8 mouse cellular contexts compared by ENCODE assay signal in genomic region chr4:46374455-46374854, GRCm38 (mm10). TPM values are rescaled to one million over a fixed set of nuclear protein-coding genes. Genes with fewer than 3 reads are reported as not detected.
DNase-seq lines count a peak whose midpoint lies in the region; ATAC-seq and TF ChIP-seq lines count a peak whose summit lies in the region.

No protein-coding gene starts in this region.

- DNase-seq in heart, adult 8-10 months (ENCODE audit: low spot score) = no peak
- DNase-seq in embryonic facial prominence, embryonic 10.5 days (ENCODE audit: low spot score) = no peak
- DNase-seq in hindbrain, embryonic 14.5 days (ENCODE audit: low spot score) = no peak
- peak; percentile 21 to 68 for DNase-seq in spleen, postnatal 10 days (ENCODE audit: low spot score in 2 of 2)
- no peak for DNase-seq in right cerebral cortex, postnatal 14 days

- H3K9ac ChIP-seq in heart, embryonic 12.5 days = 0 out of 2 replicates have a peak overlapping the region, but pooled peaks have one; percentile 48
- peak overlapping the region; percentile 29 for H3K9ac ChIP-seq in ES-Bruce4 (ENCODE audit: low read depth, poor library complexity, severe bottlenecking)
- H3K9ac ChIP-seq in hindbrain, embryonic 14.5 days = no peak overlapping the region
- H3K9ac ChIP-seq in liver, embryonic 16.5 days (ENCODE audit: low read depth, low read length) = peak overlapping the region; percentile 13; the same call in 1 of the 2 replicates

- H3K27ac ChIP-seq in heart, embryonic 12.5 days (ENCODE audit: poor library complexity, severe bottlenecking) = no peak overlapping the region
- peak overlapping the region; percentile 19 for H3K27ac ChIP-seq in ES-Bruce4 (ENCODE audit: insufficient read depth, low read length)
- H3K27ac ChIP-seq in embryonic facial prominence, embryonic 10.5 days (replicated peaks) = no peak overlapping the region; the same call in 1 of the 2 replicates
- no peak overlapping the region for H3K27ac ChIP-seq in hindbrain, embryonic 14.5 days
- no peak overlapping the region for H3K27ac ChIP-seq in liver, embryonic 16.5 days (ENCODE audit: low read length)

- peak overlapping the region; percentile 79 for H3K4me2 ChIP-seq in heart, embryonic 12.5 days
- peak overlapping the region; percentile 50 for H3K4me2 ChIP-seq in hindbrain, embryonic 14.5 days (replicated peaks)
- peak overlapping the region; percentile 64 for H3K4me2 ChIP-seq in liver, embryonic 16.5 days (ENCODE audit: low read depth, low read length)

- peaks cover 21% of the 10 kb centered on the region for H3K4me1 ChIP-seq in heart, embryonic 12.5 days (replicated peaks)
- H3K4me1 ChIP-seq in ES-Bruce4 (ENCODE audit: control insufficient read depth, insufficient read depth, low read length) = peaks cover 2% of the 10 kb centered on the region
- H3K4me1 ChIP-seq in embryonic facial prominence, embryonic 10.5 days = peaks cover 17% of the 10 kb centered on the region
- no peaks in the 10 kb centered on the region for H3K4me1 ChIP-seq in hindbrain, embryonic 14.5 days (replicated peaks; ENCODE audit: control insufficient read depth, insufficient read depth, low read length)
- H3K4me1 ChIP-seq in liver, embryonic 16.5 days (ENCODE audit: control insufficient read depth, low read depth, low read length) = peaks cover 9% of the 10 kb centered on the region

- H3K36me3 ChIP-seq in heart, embryonic 12.5 days = peaks cover 36% of the 10 kb centered on the region
- H3K36me3 ChIP-seq in ES-Bruce4 (ENCODE audit: control insufficient read depth, insufficient read depth, low read length, poor library complexity, severe bottlenecking) = 0 out of 2 replicates have a peak, but pooled peaks cover 3% of the 10 kb centered on the region
- H3K36me3 ChIP-seq in embryonic facial prominence, embryonic 10.5 days (replicated peaks) = peaks cover 39% of the 10 kb centered on the region
- peaks cover 27% of the 10 kb centered on the region for H3K36me3 ChIP-seq in hindbrain, embryonic 14.5 days (replicated peaks; ENCODE audit: control insufficient read depth, insufficient read depth)
- peaks cover 32% of the 10 kb centered on the region for H3K36me3 ChIP-seq in liver, embryonic 16.5 days (ENCODE audit: control insufficient read depth, insufficient read depth)

- no peak for ATAC-seq in heart, embryonic 12.5 days (ENCODE audit: insufficient number of reproducible peaks, low FRiP score)
- 0 out of 2 replicates have a peak, but pooled peaks have one; percentile 17 for ATAC-seq in hindbrain, embryonic 14.5 days (ENCODE audit: low FRiP score)
- ATAC-seq in liver, embryonic 16.5 days (ENCODE audit: low read depth) = no peak

- TF ChIP-seq CTCF in ES-Bruce4 (IDR thresholded peaks at IDR 0.05; ENCODE audit: low read depth, low read length) = peak; percentile 69

- no peaks in the 10 kb centered on the region for H3K9me3 ChIP-seq in heart, embryonic 12.5 days (replicated peaks)
- H3K9me3 ChIP-seq in ES-Bruce4 (replicated peaks; ENCODE audit: control insufficient read depth, insufficient read depth, low read length, poor library complexity, severe bottlenecking) = no peaks in the 10 kb centered on the region
- H3K9me3 ChIP-seq in embryonic facial prominence, embryonic 10.5 days = no peaks in the 10 kb centered on the region
- H3K9me3 ChIP-seq in hindbrain, embryonic 14.5 days (ENCODE audit: control insufficient read depth, low read length) = no peaks in the 10 kb centered on the region
- H3K9me3 ChIP-seq in liver, embryonic 16.5 days (replicated peaks; ENCODE audit: control insufficient read depth, low read length) = no peaks in the 10 kb centered on the region

- peaks cover under 1% of the 10 kb centered on the region; the same call in 1 of the 2 replicates for H3K27me3 ChIP-seq in heart, embryonic 12.5 days (replicated peaks)
- H3K27me3 ChIP-seq in ES-Bruce4 (ENCODE audit: control insufficient read depth, insufficient read depth, low read length, poor library complexity, severe bottlenecking) = no peaks in the 10 kb centered on the region
- peaks cover 23% of the 10 kb centered on the region for H3K27me3 ChIP-seq in embryonic facial prominence, embryonic 10.5 days (replicated peaks; ENCODE audit: low read depth, poor library complexity, severe bottlenecking)
- H3K27me3 ChIP-seq in hindbrain, embryonic 14.5 days (ENCODE audit: control insufficient read depth, insufficient read depth, low read length) = peaks cover 6% of the 10 kb centered on the region; the same call in 1 of the 2 replicates
- peaks cover 19% of the 10 kb centered on the region for H3K27me3 ChIP-seq in liver, embryonic 16.5 days (ENCODE audit: control insufficient read depth, insufficient read depth, low read depth, low read length)

- 52% methylated on average over 6 of the region's 6 CpGs for WGBS in heart, embryonic 12.5 days
- 56% methylated on average over 6 of the region's 6 CpGs for WGBS in embryonic facial prominence, embryonic 10.5 days
- WGBS in hindbrain, embryonic 14.5 days = 60% methylated on average over 6 of the region's 6 CpGs
- WGBS in liver, embryonic 16.5 days (ENCODE audit: insufficient replicate concordance) = 52% methylated on average over 6 of the region's 6 CpGs

- peak overlapping the region; percentile 46 for H3K4me3 ChIP-seq in heart, embryonic 12.5 days
- H3K4me3 ChIP-seq in ES-Bruce4 (ENCODE audit: low read depth, low read length) = peak overlapping the region; percentile 70
- H3K4me3 ChIP-seq in embryonic facial prominence, embryonic 10.5 days = peak overlapping the region; percentile 54
- peak overlapping the region; percentile 19; the same call in 1 of the 2 replicates for H3K4me3 ChIP-seq in hindbrain, embryonic 14.5 days (replicated peaks; ENCODE audit: low read length)
- H3K4me3 ChIP-seq in liver, embryonic 16.5 days (ENCODE audit: low read depth, low read length) = peak overlapping the region; percentile 42

- no peak for TF ChIP-seq EP300 in ES-Bruce4 (IDR thresholded peaks at IDR 0.05; ENCODE audit: insufficient read depth, low read depth, low read length)

- no peak for TF ChIP-seq POLR2A in ES-Bruce4 (IDR thresholded peaks at IDR 0.05; ENCODE audit: insufficient read depth, low read length)

RNA-seq across cellular contexts. Expression of gene Trmo, which starts 14.8 kb away (rescaled TPM):
- 8.3 and 8.7 TPM in 2 replicates for polyA plus RNA-seq in heart, embryonic 12.5 days (2016; fragmentation: Nextera tagmentation; extraction: Ambion mirVana)
- total RNA-seq in heart, adult 8-10 months (2022) = 1 to 10 TPM; 2.1 to 3.7 (median 3.2) TPM
- polyA plus RNA-seq in ES-Bruce4 (2011; ENCODE audit: insufficient read depth, insufficient read length, low read depth, missing spikeins) = 10.1 and 11.5 TPM in 2 replicates
- 12.3 and 12.7 TPM in 2 replicates for polyA plus RNA-seq in embryonic facial prominence, embryonic 10.5 days (2016; fragmentation: Nextera tagmentation; extraction: Ambion mirVana)
- 8.6 and 9.7 TPM in 2 replicates for polyA plus RNA-seq in hindbrain, embryonic 14.5 days (2014; fragmentation: Nextera tagmentation; extraction: Ambion mirVana)
- 6.3 and 7.1 TPM in 2 replicates for polyA plus RNA-seq in liver, embryonic 16.5 days (2015; fragmentation: Nextera tagmentation; extraction: Ambion mirVana)

RNA-seq across cellular contexts. Expression of gene Foxe1, which starts 31.0 kb away (rescaled TPM):
- not detected in 2 replicates for polyA plus RNA-seq in heart, embryonic 12.5 days (2016; fragmentation: Nextera tagmentation; extraction: Ambion mirVana)
- total RNA-seq in heart, adult 8-10 months (2022) = not detected
- 0.55 and 0.78 TPM in 2 replicates for polyA plus RNA-seq in ES-Bruce4 (2011; ENCODE audit: insufficient read depth, insufficient read length, low read depth, missing spikeins)
- polyA plus RNA-seq in embryonic facial prominence, embryonic 10.5 days (2016; fragmentation: Nextera tagmentation; extraction: Ambion mirVana) = 1.7 and 2.3 TPM in 2 replicates
- polyA plus RNA-seq in hindbrain, embryonic 14.5 days (2014; fragmentation: Nextera tagmentation; extraction: Ambion mirVana) = not detected in 2 replicates
- not detected in 2 replicates for polyA plus RNA-seq in liver, embryonic 16.5 days (2015; fragmentation: Nextera tagmentation; extraction: Ambion mirVana)

RNA-seq across cellular contexts. Expression of gene Hemgn, which starts 38.9 kb away (rescaled TPM):
- polyA plus RNA-seq in heart, embryonic 12.5 days (2016; fragmentation: Nextera tagmentation; extraction: Ambion mirVana) = 9.7 and 12.4 TPM in 2 replicates
- under 1 TPM in 1 of 4 experiments, not detected in 3; 0.37 TPM for total RNA-seq in heart, adult 8-10 months (2022)
- not detected in 2 replicates for polyA plus RNA-seq in ES-Bruce4 (2011; ENCODE audit: insufficient read depth, insufficient read length, low read depth, missing spikeins)
- polyA plus RNA-seq in embryonic facial prominence, embryonic 10.5 days (2016; fragmentation: Nextera tagmentation; extraction: Ambion mirVana) = 9.9 and 13.6 TPM in 2 replicates
- polyA plus RNA-seq in hindbrain, embryonic 14.5 days (2014; fragmentation: Nextera tagmentation; extraction: Ambion mirVana) = 0.27 TPM in 1 of 2 replicates, not detected in the other
- 375 and 394 TPM in 2 replicates for polyA plus RNA-seq in liver, embryonic 16.5 days (2015; fragmentation: Nextera tagmentation; extraction: Ambion mirVana)

Comparison
In these comparisons a context has a peak if more than half of its experiments do, and no peak if none do; other contexts are left out.
1. H3K4me3 ChIP-seq: peak in every context shown above with its lines; median percentile 70 in ES-Bruce4; 54 in embryonic facial prominence, embryonic 10.5 days; 46 in heart, embryonic 12.5 days; 42 in liver, embryonic 16.5 days; 19 in hindbrain, embryonic 14.5 days.
2. DNase-seq: peak in spleen, postnatal 10 days (2 of 2); none in heart, adult 8-10 months (single experiment), embryonic facial prominence, embryonic 10.5 days (single experiment), hindbrain, embryonic 14.5 days (single experiment) and right cerebral cortex, postnatal 14 days (single experiment).
3. RNA of gene Hemgn, which starts 38.9 kb away (polyA plus RNA-seq): 375 to 394 TPM in liver, embryonic 16.5 days; 9.9 to 13.6 TPM in embryonic facial prominence, embryonic 10.5 days, 9.7 to 12.4 TPM in heart, embryonic 12.5 days, 0.27 TPM in hindbrain, embryonic 14.5 days and not detected in ES-Bruce4; every median in the first group is over 10 times any median in the second.
4. Peak in every context shown above with its lines, with median percentiles within 50 percentile points of each other: H3K4me2 ChIP-seq.